Mouse (Mus musculus) skeletal muscle tissue, adult 2 months (tissue): ENCODE measurements around the gene Phf2.

Source experiments
- DNase-seq: peaks from one replicate; pipeline ENCODE4 v3.0.0-alpha.2; 2012; ENCODE audit warnings: low read depth, low spot score

Phf2 gene

GRCm38 (mm10) chr13:48807481-48808031, 63.4 kb downstream of the Phf2 start:
- peak; percentile 42 for DNase-seq

GRCm38 (mm10) chr13:48802181-48802580, 68.7 kb downstream of the Phf2 start:
- no peak for DNase-seq

- peak; percentile 28 for DNase-seq
Measured at GRCm38 (mm10) chr13:48800850-48801546, 69.9 kb downstream of the Phf2 start.

GRCm38 (mm10) chr13:48798256-48798771, 72.6 kb downstream of the Phf2 start:
- DNase-seq, result peak; percentile 33

- no peak for DNase-seq
Measured at GRCm38 (mm10) chr13:48796906-48797305, 74.0 kb downstream of the Phf2 start.

GRCm38 (mm10) chr13:48795711-48796110, 75.2 kb downstream of the Phf2 start:
- DNase-seq, result no peak

- DNase-seq, result no peak
Measured at GRCm38 (mm10) chr13:48784594-48785298, 86.2 kb downstream of the Phf2 start.

GRCm38 (mm10) chr13:48784151-48784550, 86.8 kb downstream of the Phf2 start:
- no peak for DNase-seq

GRCm38 (mm10) chr13:48782727-48783725, 87.9 kb downstream of the Phf2 start:
- peak; percentile 30 for DNase-seq

- no peak for DNase-seq
Measured at GRCm38 (mm10) chr13:48780345-48781010, 90.4 kb downstream of the Phf2 start.

GRCm38 (mm10) chr13:48779592-48780344, 91.2 kb downstream of the Phf2 start:
- no peak for DNase-seq

GRCm38 (mm10) chr13:48778138-48778537, 92.8 kb downstream of the Phf2 start:
- no peak for DNase-seq

- DNase-seq, result no peak
Measured at GRCm38 (mm10) chr13:48774506-48774905, 96.4 kb downstream of the Phf2 start.

- no peak for DNase-seq
Measured at GRCm38 (mm10) chr13:48768109-48768508, 102.8 kb downstream of the Phf2 start.

- DNase-seq, result no peak
Measured at GRCm38 (mm10) chr13:48763701-48764245, 107.1 kb downstream of the Phf2 start.

GRCm38 (mm10) chr13:48760855-48761436, 110.0 kb downstream of the Phf2 start:
- DNase-seq, result no peak

- no peak for DNase-seq
Measured at GRCm38 (mm10) chr13:48756769-48757168, 114.2 kb downstream of the Phf2 start.
